Mouse (Mus musculus) cerebellum, adult (tissue): ENCODE measurements around the gene Foxn1.

Source experiments
- ATAC-seq: cut with Nextera tagmentation; 2 replicates; pipeline ENCODE4 v1.9.2; 2017; ENCODE audit warnings: mild to moderate bottlenecking, moderate library complexity, mixed read lengths; ENCODE audit not compliant: insufficient number of reproducible peaks, low FRiP score, low TSS enrichment

The Foxn1 gene

DNA sequence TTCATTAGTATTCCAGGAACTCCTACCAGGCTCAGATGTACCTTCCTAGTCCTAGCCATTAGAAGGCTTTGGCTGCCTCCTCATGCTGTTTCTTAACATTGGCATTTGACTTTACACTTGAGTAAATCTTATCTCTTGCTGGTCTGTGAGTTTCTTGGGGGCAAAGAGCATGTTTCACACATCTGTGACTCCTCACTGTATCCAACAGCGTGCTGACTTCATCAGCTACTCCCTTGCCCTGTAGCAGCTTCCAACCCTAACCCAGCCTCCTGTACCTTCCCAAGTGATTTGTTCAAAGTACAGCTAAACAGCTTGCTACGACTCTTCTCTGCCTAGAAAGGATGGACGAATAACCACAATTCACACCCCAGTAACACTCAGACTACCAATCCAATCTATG is 15.1 kb upstream of the Foxn1 start:
- no peak for ATAC-seq

- no peak for ATAC-seq
Observed at GRCm38 (mm10) chr11:78400936-78401335, 14.6 kb upstream of the Foxn1 start.

DNA sequence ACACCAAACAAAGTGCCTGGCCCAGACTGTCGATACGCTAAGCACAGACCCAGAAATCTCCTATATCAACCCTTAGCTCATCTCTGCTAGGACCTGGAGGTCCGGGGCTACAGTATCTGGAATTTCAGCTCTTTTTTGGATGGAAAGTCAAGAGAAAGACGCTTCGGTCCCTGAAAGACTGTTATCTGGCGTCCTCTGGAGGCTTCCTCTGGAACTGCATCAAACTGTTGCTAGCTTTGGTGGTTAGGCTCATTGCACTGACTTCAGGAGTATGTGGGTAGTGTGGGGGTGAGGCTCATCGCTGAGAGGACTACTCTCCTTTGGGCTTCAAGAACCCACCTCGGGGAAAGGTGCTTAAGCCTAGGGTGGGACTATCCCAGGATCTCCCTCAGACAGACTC is 13.3 kb upstream of the Foxn1 start:
- ATAC-seq, result no peak

DNA sequence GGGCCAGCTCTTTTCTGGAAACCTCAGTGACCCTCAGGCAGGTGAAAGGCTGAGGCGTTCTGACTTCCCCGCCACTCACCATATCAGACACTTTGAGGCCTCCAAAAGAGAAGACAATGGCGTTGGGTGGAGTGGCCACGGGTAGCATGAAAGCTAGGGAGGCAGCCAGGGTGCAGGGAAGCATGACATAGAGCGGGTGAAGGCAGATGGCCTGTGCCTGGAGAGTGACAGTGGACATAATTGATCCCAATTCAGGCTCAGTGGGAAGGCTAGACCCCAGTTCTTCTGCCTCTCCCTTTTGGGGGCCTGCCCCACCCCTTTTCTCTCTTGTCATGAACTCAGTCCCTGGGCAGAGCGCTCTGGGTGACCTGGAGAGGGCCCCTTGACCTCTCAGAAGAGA is 11.9 kb upstream of the Foxn1 start:
- no peak for ATAC-seq

DNA sequence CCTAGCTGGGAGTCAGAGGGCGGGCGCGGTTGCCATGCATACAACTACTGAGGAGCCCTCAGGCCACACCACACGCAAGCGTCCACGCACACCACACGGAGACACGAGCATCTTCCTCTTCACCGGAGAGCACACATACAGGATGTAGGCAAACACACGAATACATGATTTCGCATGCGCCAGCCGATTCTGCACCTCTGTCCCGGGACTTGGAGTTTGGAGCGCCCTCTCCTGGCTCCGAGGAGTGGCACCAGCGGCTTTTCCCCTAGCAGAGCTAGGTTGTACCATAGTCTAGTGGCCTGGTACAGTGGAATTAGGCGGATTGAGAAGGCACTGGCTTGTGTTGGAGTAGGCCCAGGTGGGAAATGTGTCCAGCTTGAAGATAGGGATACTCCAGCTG is 11.0 kb upstream of the Foxn1 start:
- ATAC-seq, result no peak

DNA sequence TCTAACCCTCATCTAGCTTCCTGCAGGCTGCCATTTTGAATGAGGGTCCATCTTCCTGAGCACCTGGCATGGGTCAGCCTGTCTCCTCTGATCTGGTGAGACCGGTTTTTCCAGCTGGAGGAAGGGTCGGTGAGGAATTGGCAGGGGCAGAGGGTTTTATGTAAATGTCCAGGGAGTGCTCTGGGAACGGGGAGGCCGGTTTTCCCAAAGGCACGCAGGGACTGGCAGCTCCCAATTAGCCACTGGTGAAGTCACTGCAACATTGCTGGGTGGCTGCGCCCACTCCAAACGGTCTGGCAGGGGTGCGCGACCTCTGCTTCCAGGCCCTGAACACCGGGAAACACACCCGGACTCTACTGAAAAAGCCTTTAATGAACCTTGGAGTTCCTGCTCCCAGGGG is 10.6 kb upstream of the Foxn1 start:
- no peak for ATAC-seq

- ATAC-seq, result no peak
Observed at GRCm38 (mm10) chr11:78392728-78393127, 6.4 kb upstream of the Foxn1 start.

- no peak for ATAC-seq
Observed at GRCm38 (mm10) chr11:78385776-78386175, 582 bp downstream of the Foxn1 start.

GRCm38 (mm10) chr11:78382701-78383100 is 3.7 kb downstream of the Foxn1 start:
- no peak for ATAC-seq

DNA sequence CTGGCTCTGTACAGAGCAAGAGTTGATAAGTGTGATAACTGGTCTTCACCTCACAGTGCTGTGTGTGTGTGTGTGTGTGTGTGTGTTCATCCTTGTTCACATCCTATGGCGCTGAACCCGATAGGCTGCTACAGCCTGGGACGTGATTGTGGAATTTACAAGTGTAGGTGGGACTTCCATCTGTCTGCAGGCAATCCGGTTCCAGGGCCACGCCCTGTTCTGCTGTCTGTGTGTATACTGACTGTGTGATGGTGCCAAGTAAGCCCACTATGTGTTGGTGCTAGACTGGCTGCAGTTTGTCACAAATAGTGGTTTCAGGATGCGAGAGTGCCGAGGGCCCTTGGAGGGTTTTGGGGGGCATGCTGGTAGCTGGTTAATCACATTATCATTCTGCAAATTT is 4.1 kb downstream of the Foxn1 start:
- no peak for ATAC-seq

DNA sequence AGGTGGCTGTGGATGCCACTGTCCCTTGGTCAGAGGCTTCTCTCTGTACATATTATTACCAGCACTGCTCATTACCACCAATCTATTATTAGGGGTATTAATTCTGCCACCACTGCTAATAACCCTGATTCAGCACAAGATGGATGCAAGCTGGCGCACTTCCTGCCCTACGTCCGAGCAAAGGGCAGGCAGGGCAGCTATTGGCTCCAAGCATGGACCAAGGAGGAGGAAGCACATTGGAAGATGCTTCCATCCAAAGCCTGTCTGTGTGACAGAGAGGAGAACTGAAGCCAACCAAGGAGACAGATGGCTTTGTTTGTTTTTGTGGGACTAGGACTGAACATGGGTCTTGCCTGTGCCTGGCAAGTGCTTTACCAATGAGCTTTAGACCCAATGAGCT is 5.4 kb downstream of the Foxn1 start:
- ATAC-seq, result no peak

DNA sequence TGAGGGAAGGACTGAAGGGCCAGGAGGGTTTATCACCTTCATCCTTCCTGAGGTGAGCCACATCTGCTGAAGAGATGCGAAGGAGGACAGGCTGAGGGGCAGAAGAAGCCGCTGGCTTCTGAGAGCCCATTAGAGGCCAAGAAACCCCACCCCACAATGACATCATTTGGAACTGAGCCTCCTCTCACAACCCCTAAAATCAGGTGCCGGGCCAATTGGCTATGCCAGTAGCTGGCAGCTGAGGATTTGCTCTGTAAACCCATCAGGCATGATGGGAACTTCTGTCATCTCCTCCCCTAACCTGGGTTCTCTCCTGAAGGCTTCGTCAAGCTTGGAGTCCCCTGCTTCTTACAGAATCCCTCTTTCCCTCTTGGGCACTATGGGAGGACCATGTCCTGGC is 6.0 kb downstream of the Foxn1 start:
- ATAC-seq, result no peak

GRCm38 (mm10) chr11:78377549-78378159 is 8.7 kb downstream of the Foxn1 start:
- no peak for ATAC-seq

DNA sequence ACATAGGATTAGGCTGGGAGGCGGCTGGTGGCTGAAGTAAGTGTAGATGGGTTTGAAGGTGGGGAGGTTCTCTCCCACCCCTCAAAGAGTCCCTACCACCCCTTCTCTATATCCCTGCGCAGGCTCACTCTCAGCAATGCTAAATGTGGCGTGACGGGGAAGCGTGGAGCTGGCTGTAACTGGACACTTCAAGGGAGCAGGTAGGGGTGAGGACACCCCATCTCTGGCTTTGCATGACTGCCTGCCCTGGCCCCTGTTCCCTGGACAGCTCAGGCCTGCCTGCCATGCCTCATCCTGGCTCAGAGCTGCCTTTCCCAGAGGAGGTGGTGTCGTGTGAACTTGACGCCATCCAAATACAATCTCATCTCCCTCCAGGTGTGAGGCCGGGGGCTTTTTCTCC is 12.2 kb downstream of the Foxn1 start:
- no peak for ATAC-seq

GRCm38 (mm10) chr11:78372610-78373009 is 13.7 kb downstream of the Foxn1 start:
- no peak for ATAC-seq

DNA sequence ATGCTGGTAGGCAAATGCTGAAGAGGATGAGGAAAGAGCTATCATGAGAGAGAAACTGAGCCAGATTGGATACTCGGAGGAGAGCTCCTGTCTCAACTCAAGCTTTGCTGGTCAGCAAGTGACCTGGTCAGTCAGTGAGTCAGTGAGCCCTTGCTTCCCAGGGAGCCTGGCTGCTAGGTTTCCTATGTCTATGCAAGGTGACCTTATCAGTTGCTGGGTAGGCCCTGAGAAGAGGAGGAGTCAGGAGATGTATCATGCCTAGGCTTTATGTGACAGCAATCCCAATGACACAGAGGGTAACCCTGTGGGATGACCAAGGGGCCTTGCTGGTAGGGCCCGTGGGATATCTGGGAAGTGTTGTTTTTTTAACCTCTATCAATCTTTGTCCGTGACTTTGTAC is 14.2 kb downstream of the Foxn1 start:
- ATAC-seq, result no peak

DNA sequence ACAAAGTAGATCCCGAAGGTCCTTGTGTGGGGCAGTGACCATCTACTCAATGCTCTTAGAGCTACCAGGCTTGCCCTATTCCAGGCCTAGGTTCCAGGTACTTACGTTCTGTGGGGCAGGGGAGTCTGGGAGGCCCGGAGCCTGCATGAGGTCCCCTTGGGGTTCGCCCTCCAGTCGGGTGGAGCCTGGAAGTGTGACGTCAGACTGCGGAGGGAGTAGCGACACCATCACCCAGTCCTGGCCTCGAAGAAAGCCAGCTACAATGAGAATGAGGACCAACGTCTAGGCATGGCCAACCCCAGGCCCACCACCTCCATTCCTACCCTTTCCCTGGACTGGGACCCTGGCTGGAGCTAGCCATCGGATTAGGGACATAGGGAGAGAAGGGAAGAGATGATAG is 14.6 kb downstream of the Foxn1 start:
- no peak for ATAC-seq

- no peak for ATAC-seq
Observed at GRCm38 (mm10) chr11:78370389-78370788, 16.0 kb downstream of the Foxn1 start.

DNA sequence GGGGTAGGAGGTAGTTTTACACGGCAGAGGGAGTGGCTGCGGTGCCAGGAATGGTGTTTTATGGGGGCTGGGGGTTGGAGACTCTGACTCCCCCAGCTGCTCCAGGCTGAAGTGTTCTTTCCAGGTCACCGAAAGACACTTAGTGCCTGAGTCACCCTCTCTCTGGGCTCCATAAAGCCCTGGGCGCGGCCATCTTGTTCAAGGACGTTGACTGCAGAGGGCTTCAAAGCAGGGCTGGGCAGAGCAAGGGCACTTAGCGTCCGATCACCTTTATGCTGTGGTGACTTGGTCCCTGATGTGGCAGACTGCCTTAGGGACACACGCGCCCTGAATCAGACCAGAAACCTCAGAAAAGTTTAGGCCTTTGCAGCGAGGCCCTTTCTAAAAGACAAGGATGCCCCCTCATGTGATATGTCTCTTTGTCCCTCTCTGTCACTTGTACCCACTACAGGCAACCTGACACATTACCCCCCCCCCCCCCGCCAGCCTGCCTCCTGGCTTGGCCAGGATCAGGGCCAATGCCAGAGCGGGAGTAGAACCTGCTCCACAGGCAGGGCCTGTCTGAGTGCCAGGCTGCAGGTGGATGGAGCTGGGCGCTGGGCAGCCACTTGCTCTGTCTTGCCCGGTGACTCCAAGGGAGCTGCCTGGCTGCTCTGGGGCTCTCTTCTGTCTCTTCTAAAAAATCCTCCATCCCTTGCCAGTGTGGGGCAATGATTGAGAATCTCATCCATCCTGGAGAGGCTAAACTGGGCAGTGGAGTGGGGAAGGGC is 18.7 kb downstream of the Foxn1 start:
- ATAC-seq, result no peak

GRCm38 (mm10) chr11:78364103-78364502 is 22.3 kb downstream of the Foxn1 start:
- no peak for ATAC-seq

DNA sequence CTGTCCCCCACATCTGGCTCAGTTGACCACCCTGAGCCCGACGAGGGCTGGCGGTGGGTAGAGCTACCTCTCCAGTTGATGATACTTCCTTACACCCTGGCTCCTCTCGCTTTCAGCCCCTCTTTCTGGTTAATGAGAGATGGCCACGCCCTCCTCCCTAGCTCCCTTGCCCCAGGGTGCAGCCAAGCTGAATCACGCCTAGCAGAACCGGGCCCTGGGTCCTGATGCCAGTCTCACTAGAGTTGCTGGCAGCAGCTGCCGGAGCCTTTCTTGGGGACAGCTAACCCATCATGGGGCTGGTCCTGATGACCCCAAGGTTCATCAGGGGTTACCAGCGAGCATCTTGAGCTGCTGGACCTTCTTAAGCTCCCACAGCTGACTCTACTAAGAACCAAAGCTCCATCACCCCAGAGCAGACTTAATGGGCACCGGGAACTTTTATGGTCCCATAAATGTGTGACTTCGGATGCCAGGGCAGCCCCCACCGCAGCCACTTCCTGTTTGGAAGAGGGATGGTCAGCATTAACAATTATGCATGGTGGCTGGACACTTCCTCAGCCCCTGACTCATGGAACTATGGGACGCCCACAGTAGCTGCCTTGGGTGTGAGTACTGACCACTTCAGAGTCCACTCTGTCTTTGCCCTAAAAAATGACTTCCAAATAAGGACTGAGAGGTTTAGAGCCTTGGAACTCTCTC is 22.9 kb downstream of the Foxn1 start:
- no peak for ATAC-seq

GRCm38 (mm10) chr11:78360789-78361131 is 25.6 kb downstream of the Foxn1 start:
- no peak for ATAC-seq
